Mouse (Mus musculus) forebrain, embryonic 10.5 days (tissue): ENCODE measurements around the gene Gemin7. TPM values are rescaled to one million over a fixed set of nuclear protein-coding genes. Genes with fewer than 3 reads are reported as not detected.
"Not testable (repeated sequence)": the region's sequence is repeated elsewhere in the genome, so short reads cannot be mapped to it uniquely, and the experiment has no call there.

Experiments
- DNase-seq: peaks from one replicate; pipeline ENCODE4 v3.0.0-alpha.2; 2017; ENCODE audit warnings: low spot score; ENCODE audit errors: extremely low spot score
- H3K27ac ChIP-seq: fragments of 300-500 bp; sonication (generic); 2 replicates; pipeline ENCODE4 v1.5.1; 2016; ENCODE audit warnings: mild to moderate bottlenecking
- H3K27me3 ChIP-seq: fragments of 300-500 bp; sonication (generic); 2 replicates; pipeline ENCODE4 v1.6.1; 2016; ENCODE audit warnings: mild to moderate bottlenecking; ENCODE audit not compliant: poor library complexity, severe bottlenecking
- H3K36me3 ChIP-seq: fragments of 300-500 bp; sonication (generic); replicated peaks from 2 replicates; pipeline ENCODE4 v1.6.1; 2016; ENCODE audit warnings: mild to moderate bottlenecking, moderate library complexity
- H3K4me1 ChIP-seq: fragments of 300-500 bp; sonication (generic); 2 replicates; pipeline ENCODE4 v1.6.1; 2016
- H3K4me3 ChIP-seq: fragments of 300-500 bp; sonication (generic); 2 replicates; pipeline ENCODE4 v1.5.1; 2016; ENCODE audit warnings: mild to moderate bottlenecking, moderate library complexity
- H3K9me3 ChIP-seq: fragments of 300-500 bp; sonication (generic); 2 replicates; pipeline ENCODE4 v1.6.1; 2016; ENCODE audit warnings: mild to moderate bottlenecking, moderate library complexity
- WGBS: fragments of 180-500 bp; shearing (Covaris S2); methylation state at CpG from one replicate; pipeline ENCODE4 v1.1.7; 2016; 5-methylcytosine and 5-hydroxymethylcytosine counted together
- polyA plus RNA-seq: library from polyadenylated mRNA; unstranded; fragments of >200 nt; fragmentation: Nextera tagmentation; extraction: Ambion mirVana; gene quantifications from 2 replicates; pipeline ENCODE4 v1.2.1, GENCODE M21; 2016

Gene Gemin7
- polyA plus RNA-seq, result 180 and 186 TPM in 2 replicates

- Histone ChIP-seq H3K4me3 (peak within 1 kb of the TSS; percentile 50), H3K36me3 (peaks cover 26% of the 10 kb centered on the region), H3K9me3 (no peaks in the 10 kb centered on the region), H3K27me3 (peaks cover 64% of the 10 kb centered on the region), H3K4me1 (peaks cover 30% of the 10 kb centered on the region), H3K27ac (no peak within 1 kb of the TSS)
- DNase-seq, result peak; percentile 37
- WGBS, result under 1% methylated on average over 55 of the region's 56 CpGs
These were observed at the start of gene Gemin7, which contains the start of gene Zfp296 for GRCm38 (mm10) chr7:19577141-19577852. Gemin7 (minus strand) TSS chr7:19577595. Zfp296 (plus strand) TSS chr7:19577287.

DNA sequence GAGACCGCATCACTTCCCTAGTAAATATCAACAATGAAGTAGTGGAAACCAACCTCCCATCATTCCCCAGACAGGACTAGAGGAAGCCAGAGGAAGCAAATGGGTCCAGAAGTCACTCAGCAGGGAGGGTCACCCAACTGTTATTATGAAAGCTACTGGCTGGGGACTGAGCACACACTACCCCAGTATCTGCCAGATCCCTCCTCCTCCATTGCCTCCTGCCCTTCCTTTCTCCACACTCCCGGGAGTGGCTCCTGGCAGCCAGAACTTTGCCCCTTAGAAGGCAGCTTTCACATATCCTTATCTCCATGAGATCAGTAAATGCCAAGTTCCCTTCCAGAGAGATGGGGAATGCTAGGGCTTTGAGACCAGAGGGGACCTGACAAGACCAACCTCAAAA is 46.0 kb upstream of the Gemin7 start:
- peaks cover 14% of the 10 kb centered on the region for H3K27me3 ChIP-seq
- no peaks in the 10 kb centered on the region for H3K36me3 ChIP-seq
- DNase-seq, result no peak
- H3K27ac ChIP-seq, result no peak overlapping the region
- H3K9me3 ChIP-seq, result no peaks in the 10 kb centered on the region
- WGBS, result 78% methylated on average over 2 of the region's 2 CpGs
- H3K4me3 ChIP-seq, result no peak overlapping the region
- H3K4me1 ChIP-seq, result peaks cover 14% of the 10 kb centered on the region

- Histone ChIP-seq H3K9me3 (no peaks in the 10 kb centered on the region), H3K4me1 (peaks cover 6% of the 10 kb centered on the region), H3K4me3 (no peak overlapping the region), H3K36me3 (no peaks in the 10 kb centered on the region), H3K27ac (no peak overlapping the region), H3K27me3 (peaks cover 14% of the 10 kb centered on the region)
- WGBS, result 54% methylated on average over 6 of the region's 6 CpGs
- no peak for DNase-seq
These were observed 44.8 kb upstream of the Gemin7 start for GRCm38 (mm10) chr7:19622241-19622640.

DNA sequence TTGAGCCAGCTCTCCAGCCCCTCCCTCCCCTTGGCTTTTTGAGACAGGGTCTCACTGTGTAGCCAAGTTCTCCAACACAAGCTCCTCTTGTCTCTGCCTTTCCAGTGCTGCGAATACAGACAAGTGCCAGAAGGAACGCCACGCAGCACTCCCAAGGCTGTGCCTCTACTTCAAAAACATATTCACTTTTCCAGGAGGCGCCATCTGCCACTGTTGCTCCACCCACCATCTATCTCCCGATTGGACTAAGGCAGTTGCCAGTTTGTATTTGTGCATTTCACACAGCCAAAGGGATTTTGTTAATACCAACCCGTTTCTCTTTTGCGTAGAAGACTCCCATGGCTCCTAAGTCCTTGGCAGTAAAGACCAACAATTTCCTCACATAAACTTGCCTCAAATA is 43.4 kb upstream of the Gemin7 start:
- WGBS, result 93% methylated on average over 7 of the region's 7 CpGs
- Histone ChIP-seq H3K36me3 (no peaks in the 10 kb centered on the region), H3K4me1 (peaks cover 6% of the 10 kb centered on the region), H3K9me3 (no peaks in the 10 kb centered on the region), H3K27ac (no peak overlapping the region), H3K27me3 (peaks cover 14% of the 10 kb centered on the region), H3K4me3 (no peak overlapping the region)
- DNase-seq, result no peak

DNA sequence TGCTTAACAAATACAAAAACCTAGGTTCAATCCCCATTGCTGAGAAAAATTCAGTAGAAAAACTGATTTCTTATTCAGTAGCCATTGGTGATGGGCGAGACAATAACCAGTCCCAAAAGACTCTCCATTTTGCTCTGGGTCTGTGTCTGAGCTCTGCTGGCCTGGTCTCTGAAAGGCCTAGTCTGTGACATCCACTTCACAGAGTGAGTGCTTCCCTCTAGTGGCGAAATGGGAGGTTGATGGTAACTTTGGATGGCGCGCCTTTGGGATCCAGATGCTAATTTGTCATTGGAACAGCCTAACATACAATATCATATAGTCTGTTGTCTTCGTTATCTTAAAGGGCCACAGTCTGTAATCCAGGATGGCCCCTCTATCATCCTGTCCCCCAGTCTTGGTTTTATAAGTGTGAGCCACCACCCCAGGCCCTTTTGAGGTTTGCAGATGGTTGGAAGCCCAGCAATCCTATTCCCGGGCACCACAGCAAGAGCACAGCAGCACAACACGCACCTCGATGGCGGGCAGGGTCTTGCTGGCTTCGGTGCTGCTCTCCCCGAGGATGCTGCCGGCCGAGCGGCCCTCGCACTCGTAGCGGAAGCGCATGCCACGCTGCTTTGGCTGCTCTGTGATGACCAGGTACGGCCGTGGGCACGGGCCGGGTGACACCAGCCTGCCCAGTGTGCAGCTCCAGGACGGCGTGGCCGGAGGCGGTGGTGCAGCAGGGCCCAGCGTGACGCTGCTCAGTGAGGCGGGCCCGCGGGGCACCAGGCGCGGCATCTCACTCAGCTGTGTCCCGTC is 41.8 kb upstream of the Gemin7 start:
- WGBS, result 7% methylated on average over 35 of the region's 35 CpGs
- peak overlapping the region; percentile 65 for H3K27ac ChIP-seq
- peak; percentile 77 for DNase-seq

DNA sequence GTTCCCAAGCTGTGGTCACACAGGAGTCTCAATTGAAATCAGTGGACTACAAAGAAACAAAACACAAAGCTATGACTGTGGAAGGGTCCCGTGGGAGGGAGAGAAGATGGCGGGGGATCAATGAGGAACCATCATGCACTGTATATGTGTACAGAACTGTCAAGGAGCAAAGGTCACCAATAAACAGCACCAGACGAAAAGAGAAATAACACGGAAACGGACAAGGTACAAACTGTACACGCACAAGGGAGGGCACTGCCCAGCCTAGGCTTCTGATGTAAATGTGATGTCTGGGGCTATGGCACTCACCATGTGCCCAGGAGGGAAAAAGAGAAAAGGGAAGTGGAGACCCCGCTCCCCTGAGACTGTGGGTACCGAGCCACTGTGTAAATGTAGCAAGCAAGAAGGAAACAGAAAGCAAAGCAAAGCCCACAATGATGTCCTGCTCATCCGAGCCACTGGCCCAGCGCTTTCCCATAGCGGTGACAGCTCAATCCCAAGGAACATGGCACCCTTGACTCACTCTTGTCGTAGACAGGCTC is 37.7 kb upstream of the Gemin7 start:
- Histone ChIP-seq H3K4me3 (no peak overlapping the region), H3K36me3 (no peaks in the 10 kb centered on the region), H3K4me1 (peaks cover 6% of the 10 kb centered on the region), H3K27ac (no peak overlapping the region), H3K27me3 (peaks cover 10% of the 10 kb centered on the region), H3K9me3 (no peaks in the 10 kb centered on the region)
- no peak for DNase-seq
- 91% methylated on average over 12 of the region's 12 CpGs for WGBS

More for the DNA sequence above, 41.8 kb upstream of the Gemin7 start:
- Histone ChIP-seq H3K4me3 (peak overlapping the region; percentile 46), H3K27me3 (peaks cover 14% of the 10 kb centered on the region), H3K9me3 (no peaks in the 10 kb centered on the region), H3K4me1 (peaks cover 6% of the 10 kb centered on the region), H3K36me3 (no peaks in the 10 kb centered on the region)

DNA sequence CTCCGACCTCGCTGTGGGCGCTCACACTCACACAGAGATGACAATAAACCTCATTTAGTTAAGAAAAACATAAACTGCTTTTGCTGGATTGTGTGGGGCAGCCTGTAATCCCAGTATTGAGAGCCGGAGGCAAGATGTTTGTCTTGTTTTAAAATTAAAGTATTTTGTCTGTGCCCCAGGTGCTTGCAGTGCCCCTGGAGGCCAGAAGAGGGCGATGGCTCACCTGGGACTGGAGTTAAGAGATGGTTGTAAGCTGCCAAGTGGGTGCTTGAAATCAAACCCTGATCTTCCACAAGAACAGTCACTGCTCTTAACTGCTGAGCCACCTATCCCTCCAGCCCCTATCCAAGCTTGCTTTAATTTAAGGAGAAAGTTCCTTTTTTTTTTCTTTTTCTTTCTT is 33.6 kb upstream of the Gemin7 start:
- DNase-seq, result no peak
- 74% methylated on average over 5 of the region's 5 CpGs for WGBS
- H3K27ac ChIP-seq, result no peak overlapping the region
- no peak overlapping the region for H3K4me3 ChIP-seq
- H3K36me3 ChIP-seq, result no peaks in the 10 kb centered on the region
- H3K9me3 ChIP-seq, result no peaks in the 10 kb centered on the region
- H3K4me1 ChIP-seq, result no peaks in the 10 kb centered on the region
- H3K27me3 ChIP-seq, result no peaks in the 10 kb centered on the region

DNA sequence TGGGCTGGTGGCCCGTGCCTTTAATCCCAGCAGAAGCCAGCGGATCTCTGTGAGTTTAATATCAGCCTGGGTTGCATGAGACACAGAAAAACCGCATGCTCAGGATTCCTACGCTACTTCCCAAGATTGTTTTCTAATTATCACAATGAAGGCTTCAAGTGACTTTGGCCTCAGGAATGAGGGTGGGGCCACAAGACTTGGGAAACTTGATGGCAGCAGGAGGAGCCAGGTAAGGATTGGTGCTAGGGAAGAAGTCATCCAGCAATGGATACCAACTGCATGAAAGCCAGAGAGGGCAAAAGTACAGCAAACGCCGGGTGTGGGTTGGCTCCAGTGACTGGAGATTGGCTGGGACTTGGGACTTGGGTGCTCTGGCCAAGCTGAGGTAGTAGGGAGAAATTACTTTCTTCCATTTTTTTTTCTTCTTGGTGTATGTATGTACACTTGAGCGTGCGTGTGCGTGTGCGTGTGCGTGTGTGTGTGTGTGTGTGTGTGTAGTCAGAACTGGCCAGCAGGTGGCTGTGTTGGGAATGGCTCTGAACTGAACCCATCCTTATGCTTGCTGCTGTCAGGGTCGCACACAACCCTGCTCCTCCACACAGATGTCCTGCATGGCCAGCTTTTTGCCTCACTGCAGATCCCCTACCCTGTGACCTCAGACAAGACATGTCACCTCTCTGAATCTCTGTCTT is 32.4 kb upstream of the Gemin7 start:
- WGBS, result 95% methylated on average over 12 of the region's 12 CpGs
- Histone ChIP-seq H3K27me3 (no peaks in the 10 kb centered on the region), H3K9me3 (no peaks in the 10 kb centered on the region), H3K27ac (no peak overlapping the region), H3K36me3 (no peaks in the 10 kb centered on the region), H3K4me1 (no peaks in the 10 kb centered on the region), H3K4me3 (no peak overlapping the region)
- DNase-seq, result no peak

- H3K27me3 ChIP-seq, result no peaks in the 10 kb centered on the region
- H3K27ac ChIP-seq, result no peak overlapping the region
- H3K4me3 ChIP-seq, result no peak overlapping the region
- peaks cover 7% of the 10 kb centered on the region for H3K36me3 ChIP-seq
- no peak for DNase-seq
- H3K9me3 ChIP-seq, result no peaks in the 10 kb centered on the region
- 85% methylated on average over 5 of the region's 5 CpGs for WGBS
- H3K4me1 ChIP-seq, result peaks cover 16% of the 10 kb centered on the region
These were observed 29.9 kb upstream of the Gemin7 start for GRCm38 (mm10) chr7:19607291-19607690.

GRCm38 (mm10) chr7:19604606-19605214 is 27.3 kb upstream of the Gemin7 start:
- peaks cover 33% of the 10 kb centered on the region for H3K36me3 ChIP-seq
- WGBS, result 62% methylated on average over 10 of the region's 10 CpGs

GRCm38 (mm10) chr7:19603849-19604605 is 26.6 kb upstream of the Gemin7 start, which contains the start of gene Clasrp:
Clasrp (minus strand) TSS chr7:19604486.
- peak within 1 kb of the TSS; percentile 99 for H3K4me3 ChIP-seq
- H3K9me3 ChIP-seq, result no peaks in the 10 kb centered on the region
- peak within 1 kb of the TSS; percentile 95 for H3K27ac ChIP-seq
- peak; percentile 97 for DNase-seq
- WGBS, result 2% methylated on average over 56 of the region's 57 CpGs
- H3K36me3 ChIP-seq, result peaks cover 40% of the 10 kb centered on the region
- no peaks in the 10 kb centered on the region for H3K27me3 ChIP-seq
- H3K4me1 ChIP-seq, result peaks cover 29% of the 10 kb centered on the region

More at GRCm38 (mm10) chr7:19604606-19605214, 27.3 kb upstream of the Gemin7 start:
- H3K9me3 ChIP-seq, H3K27me3 ChIP-seq, DNase-seq: not testable (repeated sequence)
- H3K4me1 ChIP-seq, result peaks cover 29% of the 10 kb centered on the region
- peak overlapping the region; percentile 95 for H3K27ac ChIP-seq
- H3K4me3 ChIP-seq, result peak overlapping the region; percentile 99
